Mouse (Mus musculus) cerebellum, adult 11-12 months (tissue): Measurements from ENCODE around the gene Arl13b.

Experiments
- DNase-seq: peaks from one replicate; pipeline ENCODE4 v3.0.0; 2022

The Arl13b gene

DNA sequence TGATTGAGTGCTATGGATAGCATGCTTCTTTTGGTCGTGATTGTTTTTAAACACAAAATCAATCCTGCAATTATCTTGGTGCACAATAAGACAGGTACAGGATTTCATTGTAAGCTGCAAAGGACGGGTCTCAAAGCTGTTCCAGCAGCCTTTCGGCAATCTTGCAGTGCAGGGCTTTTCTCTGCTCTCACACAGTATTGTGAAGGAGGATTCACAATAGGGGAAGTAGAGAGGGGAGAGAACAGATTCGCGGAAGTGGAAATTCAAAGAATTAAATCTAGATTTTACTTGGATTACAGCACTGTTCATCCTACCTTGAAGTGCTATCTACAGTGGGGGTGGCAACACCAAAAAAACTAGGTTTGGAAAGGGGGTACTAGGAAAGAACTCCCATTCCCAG, 33.0 kb downstream of the Arl13b start:
- DNase-seq: no peak

DNA sequence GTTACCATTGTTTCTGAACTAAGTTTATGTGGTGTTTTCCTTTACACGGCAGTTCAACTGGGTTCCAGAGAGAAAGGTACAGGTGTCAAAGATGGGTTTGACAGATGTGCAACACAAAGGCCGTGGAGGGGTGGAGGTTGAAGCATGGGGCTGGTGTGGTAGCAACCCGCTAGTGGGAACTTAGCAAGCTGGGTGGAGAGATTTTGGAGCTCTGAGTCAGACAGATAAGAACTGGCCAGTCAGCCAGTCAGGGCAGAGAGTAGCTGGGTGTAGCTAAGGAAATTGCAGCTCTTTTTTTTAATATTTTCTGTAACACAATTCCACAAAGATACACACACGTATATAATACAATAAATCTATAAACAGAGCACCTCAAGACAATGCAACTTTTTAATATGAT, 36.0 kb downstream of the Arl13b start:
- no peak for DNase-seq

DNA sequence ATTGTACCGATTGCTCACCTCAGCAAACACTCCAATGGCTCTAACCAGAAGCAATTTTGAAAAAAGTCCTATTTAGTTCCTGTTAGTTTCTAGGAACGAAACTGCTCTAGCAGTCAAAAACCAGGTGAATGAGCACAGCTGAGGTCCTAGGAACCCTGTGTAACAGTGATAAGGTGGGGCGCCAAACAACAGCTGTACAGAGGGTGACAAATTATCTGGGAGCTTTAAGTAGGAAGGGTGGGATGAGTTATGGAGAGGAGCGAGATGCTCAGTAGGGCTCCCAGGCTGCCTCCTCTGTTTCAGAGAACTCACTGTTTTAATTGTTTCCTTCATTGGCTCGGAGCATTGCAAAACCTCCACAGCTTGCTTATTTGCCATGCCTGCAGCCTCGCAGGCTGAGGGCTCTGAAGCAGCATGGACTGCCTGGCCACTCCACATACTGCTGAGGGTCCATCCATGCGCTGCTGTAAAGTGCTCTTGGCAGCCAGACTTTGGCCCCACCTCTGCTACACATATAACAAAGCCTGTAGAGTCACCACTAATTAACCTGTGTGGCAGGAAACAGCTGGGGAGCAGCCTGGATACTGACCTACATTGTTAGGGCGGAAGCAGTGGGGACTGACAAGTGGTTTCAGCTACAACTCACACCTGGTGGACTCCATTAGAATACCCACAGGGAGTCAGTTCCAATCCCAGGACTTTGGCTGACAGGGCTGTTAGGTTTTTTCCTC, 39.4 kb downstream of the Arl13b start:
- no peak for DNase-seq

DNA sequence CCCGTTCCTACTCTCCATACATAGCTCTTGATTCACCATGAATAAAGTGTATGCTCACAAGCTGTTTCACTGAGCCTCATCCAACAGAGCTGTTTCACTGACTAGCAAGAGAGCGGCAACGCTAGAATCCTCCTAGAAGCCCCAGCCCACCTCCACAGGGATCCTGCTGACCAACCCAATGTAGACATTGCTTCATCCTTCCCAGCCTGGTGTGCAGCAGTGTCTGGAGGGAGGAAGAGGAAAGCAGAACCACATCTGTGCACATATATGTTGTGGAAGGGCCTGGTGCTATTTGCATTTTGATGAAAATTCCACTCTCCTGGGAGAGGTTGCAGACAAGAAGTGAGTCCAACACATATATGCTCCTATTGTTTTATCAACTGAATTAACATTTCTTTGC, 42.2 kb downstream of the Arl13b start:
- no peak for DNase-seq

DNA sequence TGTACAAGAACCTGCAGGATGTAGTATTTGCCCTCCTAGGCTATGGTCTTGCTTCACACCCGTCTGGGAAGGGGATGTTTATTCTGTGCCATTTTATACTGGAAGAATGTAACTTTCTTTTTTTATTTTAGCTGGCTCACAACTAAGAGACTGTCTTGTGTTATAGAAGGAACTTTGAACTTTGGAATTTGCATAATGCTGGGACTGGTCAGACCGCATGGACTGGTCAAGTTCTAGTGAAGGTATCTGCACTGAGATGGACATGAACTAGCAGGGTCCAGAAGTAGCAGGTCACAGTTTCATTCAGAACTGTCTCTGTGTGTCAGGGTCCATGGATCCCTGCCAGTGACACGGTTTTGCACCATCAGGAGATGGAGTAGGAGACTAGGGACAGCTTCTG, 47.0 kb downstream of the Arl13b start:
- DNase-seq: no peak

DNA sequence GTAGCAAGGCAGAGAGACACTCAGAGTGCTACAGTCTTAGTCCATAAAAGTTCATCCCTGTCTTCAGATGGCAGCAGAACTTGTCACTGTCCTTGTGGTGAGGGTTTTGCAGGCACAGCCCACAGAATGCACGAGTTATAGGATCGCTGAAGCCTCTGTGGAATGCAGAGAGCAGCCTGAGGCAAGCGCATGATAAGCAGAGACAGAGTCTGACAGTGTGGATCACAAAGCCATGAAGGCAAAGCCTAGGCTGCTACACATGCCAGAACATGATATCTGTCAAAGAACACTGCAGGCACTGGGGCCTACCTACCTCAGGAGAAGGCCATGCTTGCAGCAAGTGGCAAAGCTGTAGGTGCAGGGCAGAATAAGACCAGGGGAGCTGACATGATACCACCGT, 47.4 kb downstream of the Arl13b start:
- no peak for DNase-seq

DNA sequence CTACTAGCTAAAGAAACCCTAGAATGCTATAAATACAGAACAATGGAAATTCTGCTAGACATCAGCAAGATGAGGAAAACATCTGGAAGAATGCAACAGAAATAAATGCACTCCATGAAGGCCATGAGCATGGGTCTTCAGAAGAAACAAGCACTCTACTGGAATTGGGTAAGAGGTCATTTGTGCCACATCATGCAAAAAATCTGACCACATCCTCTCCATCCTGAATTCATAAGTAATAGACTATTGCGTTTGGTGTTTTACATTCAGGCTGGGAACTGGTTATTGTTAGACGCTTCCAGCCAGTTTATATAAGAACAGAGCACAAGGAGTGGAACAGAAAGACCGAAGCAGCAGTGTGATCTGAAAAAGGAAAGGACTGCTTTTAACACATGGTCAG, 48.0 kb downstream of the Arl13b start:
- no peak for DNase-seq

DNA sequence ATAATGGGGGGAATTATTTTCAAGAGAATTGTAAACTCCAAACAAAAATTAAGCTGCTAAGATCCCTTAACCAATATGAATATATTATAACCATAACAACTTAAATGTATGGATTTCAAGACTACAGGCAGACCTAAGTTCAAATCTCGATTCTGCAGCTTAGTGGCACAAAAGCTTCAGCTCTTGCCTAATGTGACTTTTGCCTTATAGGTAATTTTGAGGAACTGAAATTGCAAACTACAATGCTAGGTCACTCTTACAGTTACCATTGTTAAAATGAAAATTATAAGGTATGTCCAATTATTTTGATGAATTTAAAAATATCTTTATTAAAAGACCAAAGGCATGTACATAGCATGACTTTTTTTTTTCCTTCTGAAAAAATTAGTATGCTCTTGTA, 50.2 kb downstream of the Arl13b start:
- DNase-seq: no peak

DNA sequence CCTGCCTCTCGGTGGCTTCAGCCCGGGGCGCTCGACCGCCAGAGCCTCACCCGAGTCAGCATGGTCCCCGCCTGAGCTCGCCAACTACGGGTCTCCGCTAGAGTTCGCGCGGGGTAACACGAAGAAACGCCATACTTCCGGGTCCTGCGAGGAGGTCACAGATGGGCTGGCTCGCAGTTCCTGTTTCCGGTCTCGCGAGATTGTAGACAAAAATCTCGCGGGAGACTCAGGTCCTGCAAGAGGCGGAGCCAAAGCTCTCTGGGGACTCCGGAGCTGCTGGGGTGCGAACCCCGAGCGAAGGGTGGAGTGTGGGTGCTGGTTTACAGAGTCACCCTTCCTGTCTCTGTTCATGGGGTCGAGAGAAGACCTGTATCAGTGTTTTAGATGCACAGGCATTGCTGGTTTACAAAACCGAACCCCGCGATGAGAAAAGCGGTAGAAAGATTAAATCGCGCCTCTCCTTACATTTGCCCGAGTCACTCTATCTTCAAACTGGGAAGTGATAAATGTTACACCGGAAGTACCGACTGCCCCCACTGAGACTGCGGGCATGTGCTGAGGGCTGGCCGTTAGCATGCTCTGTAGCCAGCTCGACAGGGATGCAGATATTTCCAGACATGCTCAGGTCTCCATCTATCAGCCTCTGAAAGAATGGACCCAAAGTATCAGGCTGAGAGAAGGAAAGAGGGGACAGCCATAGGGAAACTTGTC, 60.1 kb downstream of the Arl13b start, which contains the start of gene Nsun3:
Gene Nsun3, minus strand, starts transcription at position 198 of the 711 bp plus-strand sequence.
- peak; percentile 94 for DNase-seq

DNA sequence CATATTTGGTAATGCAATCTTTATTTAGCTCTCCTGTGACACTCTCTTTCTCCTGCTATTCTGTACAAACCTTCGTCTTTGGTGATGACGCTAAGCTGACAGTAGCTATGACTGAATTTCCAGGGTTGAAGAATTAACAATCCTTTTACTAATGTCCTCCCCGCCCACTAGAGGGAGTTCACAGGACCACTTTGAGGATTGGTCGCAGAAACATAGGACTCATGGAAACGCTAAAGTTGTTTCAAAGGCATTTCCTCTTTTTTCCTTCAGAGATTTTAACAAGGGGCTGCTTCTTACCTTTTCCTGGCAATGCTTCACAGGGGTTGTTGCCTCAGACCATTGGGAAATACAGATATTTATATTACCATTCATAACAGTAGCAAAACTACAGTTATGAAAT, 64.6 kb downstream of the Arl13b start:
- DNase-seq: no peak

DNA sequence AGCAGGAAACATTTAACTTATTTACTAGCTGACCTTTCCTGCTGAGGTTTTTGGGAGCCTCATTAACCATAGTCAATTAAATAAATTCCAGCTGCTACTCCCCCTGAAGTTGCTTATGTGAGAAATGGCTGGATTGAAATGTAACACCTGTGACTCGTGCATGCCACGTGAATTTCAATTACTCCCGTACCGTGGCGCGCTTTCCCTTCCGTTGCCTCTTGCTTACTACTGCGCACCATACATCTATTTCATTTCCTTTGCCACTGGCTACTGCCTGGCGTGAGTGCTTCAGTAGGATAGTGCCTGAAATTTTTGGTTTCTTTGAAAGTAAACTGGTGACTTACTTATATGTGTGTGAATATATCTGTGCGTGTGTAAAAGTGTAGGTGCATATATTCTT, 68.6 kb downstream of the Arl13b start:
- no peak for DNase-seq

DNA sequence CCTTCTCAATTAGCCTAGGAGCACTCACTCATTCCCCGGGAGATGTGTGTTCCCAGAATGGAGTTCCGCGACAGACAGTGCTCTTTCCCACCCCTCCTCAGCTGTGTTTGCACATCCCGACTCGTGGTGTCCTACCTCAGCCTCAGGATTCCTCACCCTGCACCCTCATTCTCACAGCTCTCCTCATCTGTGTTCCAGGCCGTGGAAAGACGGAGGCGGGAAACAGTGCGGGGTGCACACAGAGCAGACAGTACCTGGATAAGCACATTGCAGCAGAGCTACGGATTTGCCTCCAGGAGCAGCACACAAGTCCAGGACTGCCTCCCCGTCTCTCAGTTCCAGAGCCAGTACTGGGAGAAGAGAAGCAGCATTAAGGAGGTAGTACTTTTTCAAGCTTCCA, 70.8 kb downstream of the Arl13b start:
- no peak for DNase-seq

DNA sequence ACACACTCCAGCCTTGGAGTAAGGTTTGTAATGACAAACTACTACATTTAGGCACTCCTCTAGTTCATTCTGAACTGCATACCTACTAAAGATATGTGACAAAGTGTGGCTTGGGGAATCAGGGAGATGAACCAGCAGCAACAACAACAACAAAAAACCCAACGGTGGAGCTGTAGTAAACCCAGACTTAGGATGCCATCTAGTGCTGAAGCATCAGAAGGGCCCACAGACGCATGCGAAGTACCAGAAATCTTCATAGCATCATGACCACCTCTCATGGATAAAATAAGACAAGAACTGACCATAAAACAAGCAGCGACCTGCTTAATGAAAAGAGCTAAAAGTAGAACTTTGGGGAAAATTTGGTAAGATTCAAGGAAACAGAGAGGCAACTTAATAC, 73.4 kb downstream of the Arl13b start:
- no peak for DNase-seq

DNA sequence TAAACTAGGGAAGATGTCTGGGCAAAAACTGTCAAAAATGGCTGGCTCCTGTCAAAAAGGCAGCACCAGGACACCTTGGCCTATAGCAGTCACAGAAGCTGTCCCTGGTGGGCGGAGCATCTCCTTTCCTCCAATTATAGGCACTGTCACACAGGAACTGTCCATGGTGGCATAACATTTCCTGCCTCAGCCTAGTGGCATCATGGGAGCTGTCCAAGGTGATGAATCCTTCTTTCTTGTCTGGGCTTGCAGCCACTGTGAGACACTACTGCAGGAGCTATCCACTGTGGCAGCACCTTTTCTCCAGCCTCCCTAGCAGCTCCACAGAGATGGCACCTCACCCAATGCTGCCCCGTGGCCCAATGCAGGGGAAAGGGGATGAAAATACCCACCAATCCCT, 88.5 kb downstream of the Arl13b start:
- DNase-seq: no peak

DNA sequence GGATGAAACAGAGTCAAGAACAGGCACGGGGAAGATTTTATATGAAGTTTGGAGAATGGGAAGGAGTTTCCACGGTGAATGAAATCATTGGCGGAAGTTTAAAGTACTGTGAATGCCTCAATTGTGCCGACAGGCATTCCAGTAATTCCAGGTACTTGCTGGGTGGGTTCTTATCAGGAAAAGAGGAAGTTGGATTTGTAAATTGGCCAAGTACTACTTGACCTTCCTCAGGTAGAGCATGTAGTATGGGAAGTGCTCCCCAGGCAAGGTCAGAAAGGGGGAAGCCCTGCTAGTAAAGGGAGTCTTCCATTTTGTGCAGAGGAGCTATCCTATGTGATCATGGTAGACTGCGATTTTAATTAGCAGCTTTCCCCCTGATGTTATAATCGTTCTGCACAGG, 91.5 kb downstream of the Arl13b start:
- no peak for DNase-seq

DNA sequence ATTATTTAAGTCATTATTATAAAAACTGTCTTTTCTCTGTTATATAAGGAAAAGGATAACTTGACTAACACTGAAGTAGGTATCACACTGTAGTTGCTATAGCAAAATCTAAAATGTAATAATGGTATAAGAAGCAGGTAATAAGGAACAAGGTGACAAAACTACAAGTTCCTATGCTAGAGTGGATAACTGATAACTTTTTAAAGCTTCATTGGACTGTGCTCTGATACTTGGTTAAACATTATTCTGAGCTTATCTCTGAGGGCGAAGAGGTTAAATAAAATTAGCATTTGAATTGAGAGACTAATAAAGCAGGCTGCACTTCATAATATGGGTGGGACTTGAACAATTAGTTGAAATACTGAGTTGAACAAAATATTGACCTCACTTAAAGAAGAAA, 93.2 kb downstream of the Arl13b start:
- no peak for DNase-seq

DNA sequence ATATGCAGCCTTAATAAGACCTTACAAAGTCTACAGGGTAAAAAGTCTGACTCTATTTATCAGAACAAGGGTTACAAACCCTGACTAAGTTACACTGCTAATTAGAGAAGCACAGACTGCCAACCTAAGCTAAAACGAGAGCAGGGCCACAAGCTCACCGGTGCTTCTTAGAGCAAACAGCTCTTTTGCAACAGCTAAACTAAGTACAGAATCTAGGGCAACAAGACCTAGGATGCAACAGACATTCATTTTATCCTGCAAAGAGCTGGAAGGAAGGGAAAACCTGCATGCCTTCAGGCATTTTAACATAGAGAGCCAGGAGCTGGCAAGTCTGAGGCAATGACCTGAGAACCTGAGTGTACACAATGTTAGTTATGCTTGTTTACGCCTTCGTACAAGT, 93.8 kb downstream of the Arl13b start:
- no peak for DNase-seq

DNA sequence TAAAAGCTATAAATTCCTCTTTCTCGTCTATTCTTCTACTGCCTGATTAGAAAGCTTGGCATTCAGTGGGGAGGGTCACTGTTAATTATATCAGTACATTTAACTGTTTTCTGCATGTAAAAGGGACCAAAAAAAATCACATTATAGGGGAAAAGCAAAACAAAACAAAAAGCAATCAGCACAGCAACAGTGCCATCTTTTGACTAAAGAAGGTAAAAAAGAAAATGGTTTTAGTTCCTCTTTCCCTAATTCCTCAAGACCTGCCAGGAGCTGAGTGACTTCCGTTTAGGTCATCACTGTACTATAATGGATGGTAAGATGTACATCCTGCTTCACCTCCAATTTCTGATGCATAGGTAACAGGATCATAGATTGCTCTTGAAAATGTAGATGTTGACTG, 101.0 kb downstream of the Arl13b start:
- DNase-seq: no peak
